Mouse (Mus musculus) T-helper 1 cell (primary cell): ENCODE results near the gene Smad3.

Experiments
- in situ Hi-C: fragments of 300-600 bp; cut with MboI, MseI; formaldehyde crosslinking; loops from one replicate; pipeline ENCODE4 v1.15.1; 2025; ENCODE audit warnings: high pct_unique_total_duplicates

Gene Smad3

GRCm38 (mm10) chr9:63772452-63772851 is 14.7 kb upstream of the Smad3 start:
- in situ Hi-C loops, result no loop called here

- in situ Hi-C loops, result no loop called here
These were observed 13.9 kb upstream of the Smad3 start for GRCm38 (mm10) chr9:63771676-63772075.

- in situ Hi-C loops, result no loop called here
These were observed 3.7 kb upstream of the Smad3 start for GRCm38 (mm10) chr9:63761367-63762094.

- in situ Hi-C loops, result no loop called here
These were observed 3.0 kb upstream of the Smad3 start for GRCm38 (mm10) chr9:63760783-63761182.

- in situ Hi-C loops, result no loop called here
These were observed 2.4 kb upstream of the Smad3 start for GRCm38 (mm10) chr9:63759973-63760722.

- in situ Hi-C loops, result no loop called here
These were observed 1.0 kb upstream of the Smad3 start for GRCm38 (mm10) chr9:63758641-63759391.

- in situ Hi-C loops, result no loop called here
These were observed 377 bp downstream of the Smad3 start for GRCm38 (mm10) chr9:63757462-63757772.

- in situ Hi-C loops, result no loop called here
These were observed 973 bp downstream of the Smad3 start for GRCm38 (mm10) chr9:63756581-63757461.

- in situ Hi-C loops, result no loop called here
These were observed 1.9 kb downstream of the Smad3 start for GRCm38 (mm10) chr9:63755671-63756543.

- in situ Hi-C loops, result no loop called here
These were observed 3.0 kb downstream of the Smad3 start for GRCm38 (mm10) chr9:63754556-63755510.

- in situ Hi-C loops, result no loop called here
These were observed 3.8 kb downstream of the Smad3 start for GRCm38 (mm10) chr9:63754039-63754438.

GRCm38 (mm10) chr9:63753359-63753758 is 4.4 kb downstream of the Smad3 start:
- in situ Hi-C loops, result no loop called here

GRCm38 (mm10) chr9:63752576-63752975 is 5.2 kb downstream of the Smad3 start:
- in situ Hi-C loops, result no loop called here

GRCm38 (mm10) chr9:63751325-63751724 is 6.5 kb downstream of the Smad3 start:
- in situ Hi-C loops, result no loop called here

GRCm38 (mm10) chr9:63750360-63750974 is 7.3 kb downstream of the Smad3 start:
- in situ Hi-C loops, result no loop called here

- in situ Hi-C loops, result no loop called here
These were observed 8.4 kb downstream of the Smad3 start for GRCm38 (mm10) chr9:63749296-63749915.

GRCm38 (mm10) chr9:63747645-63748295 is 10.0 kb downstream of the Smad3 start:
- in situ Hi-C loops, result no loop called here

- in situ Hi-C loops, result no loop called here
These were observed 10.8 kb downstream of the Smad3 start for GRCm38 (mm10) chr9:63746980-63747379.
